Mouse (Mus musculus) lung, postnatal 0 days (tissue): ENCODE data around the gene Myo1b. TPM values are rescaled to one million over a fixed set of nuclear protein-coding genes. Genes with fewer than 3 reads are reported as not detected.
A peak's percentile ranks its signal among the peaks of the same experiment; 100 is the strongest.

Experiments used
- ATAC-seq: fragments of 200-750 bp; cut with Nextera tagmentation; 2 replicates; pipeline ENCODE4 v1.8.0; 2017; ENCODE audit warnings: moderate library complexity
- DNase-seq: peaks from one replicate; pipeline ENCODE4 v3.0.0-alpha.2; 2016; ENCODE audit warnings: low spot score
- H3K27ac ChIP-seq: fragments of 300-500 bp; sonication (generic); 2 replicates; pipeline ENCODE4 v1.5.1; 2014; ENCODE audit warnings: antibody characterized with exemption, mild to moderate bottlenecking, low read length, mixed read lengths
- H3K27me3 ChIP-seq: fragments of 300-500 bp; sonication (generic); replicated peaks from 2 replicates; pipeline ENCODE4 v1.6.1; 2014; ENCODE audit warnings: low read length, mixed read lengths; ENCODE audit not compliant: insufficient read depth
- H3K36me3 ChIP-seq: fragments of 300-500 bp; sonication (generic); 2 replicates; pipeline ENCODE4 v1.6.1; 2014; ENCODE audit warnings: low read length, mixed read lengths; ENCODE audit not compliant: insufficient read depth
- H3K4me1 ChIP-seq: fragments of 300-500 bp; sonication (generic); 2 replicates; pipeline ENCODE4 v1.6.1; 2014; ENCODE audit warnings: antibody characterized with exemption, low read depth, low read length, mixed read lengths; ENCODE audit not compliant: insufficient read depth
- H3K4me2 ChIP-seq: fragments of 300-500 bp; sonication (generic); replicated peaks from 2 replicates; pipeline ENCODE4 v1.6.1; 2014; ENCODE audit warnings: low read depth, mild to moderate bottlenecking, low read length, moderate library complexity, mixed read lengths
- H3K4me3 ChIP-seq: fragments of 300-500 bp; sonication (generic); 2 replicates; pipeline ENCODE4 v1.5.1; 2014; ENCODE audit warnings: low read depth, low read length
- H3K9ac ChIP-seq: fragments of 300-500 bp; sonication (generic); replicated peaks from 2 replicates; pipeline ENCODE4 v1.6.1; 2014; ENCODE audit warnings: low read depth, mild to moderate bottlenecking
- H3K9me3 ChIP-seq: fragments of 300-500 bp; sonication (generic); 2 replicates; pipeline ENCODE4 v1.6.1; 2016; ENCODE audit warnings: low read length, mixed read lengths
- CTCF ChIP-seq: IDR thresholded peaks from 2 replicates; pipeline ENCODE4 v1.5.1; 2016; ENCODE audit warnings: antibody characterized with exemption, mild to moderate bottlenecking
- EP300 ChIP-seq: IDR thresholded peaks from 2 replicates; pipeline ENCODE4 v1.6.1; 2016; ENCODE audit warnings: antibody characterized with exemption, mild to moderate bottlenecking, control low read depth
- WGBS: fragments of 180-500 bp; shearing (Covaris S2); extraction: QIAGEN DNeasy Blood & Tissue Kit; methylation state at CpG from one replicate; pipeline ENCODE4 v1.1.7; 2014; 5-methylcytosine and 5-hydroxymethylcytosine counted together
- polyA plus RNA-seq: library from polyadenylated mRNA; unstranded; fragments of >200 nt; fragmentation: Nextera tagmentation; extraction: Ambion mirVana; gene quantifications from 2 replicates; pipeline ENCODE4 v1.2.1, GENCODE M21; 2015

The Myo1b gene
- polyA plus RNA-seq, 1 experiment from 2014 or later = 108 TPM

- H3K4me1 ChIP-seq = 0 out of 2 replicates have a peak, but pooled peaks cover 8% of the 10 kb centered on the region
- H3K36me3 ChIP-seq = peaks cover 22% of the 10 kb centered on the region
- H3K4me2 ChIP-seq = no peak overlapping the region
- no peak for TF ChIP-seq EP300
- no peak for TF ChIP-seq CTCF
- 0 out of 2 replicates have a peak overlapping the region, but pooled peaks have one; percentile 29 for H3K27ac ChIP-seq
- H3K9ac ChIP-seq = no peak overlapping the region
- no peaks in the 10 kb centered on the region for H3K27me3 ChIP-seq
- H3K4me3 ChIP-seq = no peak overlapping the region
- WGBS = 26% methylated on average over 10 of the region's 10 CpGs
- DNase-seq (peak; percentile 61), ATAC-seq (peak; percentile 40)
- no peaks in the 10 kb centered on the region for H3K9me3 ChIP-seq
Measured at GRCm38 (mm10) chr1:51751006-51751405, 164.9 kb downstream of the Myo1b start.

GRCm38 (mm10) chr1:51748306-51748705, 167.6 kb downstream of the Myo1b start:
- Histone ChIP-seq H3K36me3 (peaks cover 4% of the 10 kb centered on the region; the same call in 1 of the 2 replicates), H3K4me1 (0 out of 2 replicates have a peak, but pooled peaks cover 8% of the 10 kb centered on the region), H3K27me3 (no peaks in the 10 kb centered on the region), H3K4me3 (no peak overlapping the region), H3K9me3 (no peaks in the 10 kb centered on the region), H3K27ac (no peak overlapping the region), H3K9ac (no peak overlapping the region), H3K4me2 (no peak overlapping the region)
- DNase-seq = peak; percentile 22
- WGBS = 69% methylated on average over 2 of the region's 2 CpGs
- TF ChIP-seq CTCF = no peak
- no peak for TF ChIP-seq EP300
- peak; percentile 24; the same call in 1 of the 2 replicates for ATAC-seq

- Histone ChIP-seq H3K4me3 (no peak overlapping the region), H3K27ac (0 out of 2 replicates have a peak overlapping the region, but pooled peaks have one; percentile 26), H3K4me1 (0 out of 2 replicates have a peak, but pooled peaks cover 8% of the 10 kb centered on the region), H3K9ac (no peak overlapping the region), H3K9me3 (no peaks in the 10 kb centered on the region), H3K4me2 (no peak overlapping the region), H3K36me3 (peaks cover 4% of the 10 kb centered on the region; the same call in 1 of the 2 replicates), H3K27me3 (no peaks in the 10 kb centered on the region)
- DNase-seq = peak; percentile 87
- TF ChIP-seq EP300 (0 out of 2 replicates have a peak, but pooled peaks have one; percentile 27), CTCF (no peak)
- 25% methylated on average over 12 of the region's 12 CpGs for WGBS
- peak; percentile 68 for ATAC-seq
Measured at GRCm38 (mm10) chr1:51747494-51747893, 168.4 kb downstream of the Myo1b start.

GRCm38 (mm10) chr1:51746711-51747240, 169.1 kb downstream of the Myo1b start:
- DNase-seq = no peak
- H3K4me2 ChIP-seq = no peak overlapping the region
- 0 out of 2 replicates have a peak, but pooled peaks cover 6% of the 10 kb centered on the region for H3K4me1 ChIP-seq
- no peaks in the 10 kb centered on the region for H3K9me3 ChIP-seq
- H3K27me3 ChIP-seq = no peaks in the 10 kb centered on the region
- no peak overlapping the region for H3K4me3 ChIP-seq
- WGBS = 94% methylated on average over 15 of the region's 15 CpGs
- no peak overlapping the region for H3K27ac ChIP-seq
- peaks cover 4% of the 10 kb centered on the region; the same call in 1 of the 2 replicates for H3K36me3 ChIP-seq
- ATAC-seq = no peak
- H3K9ac ChIP-seq = no peak overlapping the region
- TF ChIP-seq CTCF = no peak
- TF ChIP-seq EP300 = no peak

- TF ChIP-seq CTCF = no peak
- no peak for TF ChIP-seq EP300
- Histone ChIP-seq H3K36me3 (peaks cover under 1% of the 10 kb centered on the region; the same call in 1 of the 2 replicates), H3K4me1 (0 out of 2 replicates have a peak, but pooled peaks cover 5% of the 10 kb centered on the region), H3K9ac (no peak overlapping the region), H3K9me3 (no peaks in the 10 kb centered on the region), H3K4me3 (no peak overlapping the region), H3K27ac (no peak overlapping the region), H3K27me3 (no peaks in the 10 kb centered on the region), H3K4me2 (no peak overlapping the region)
- 77% methylated on average over 3 of the region's 3 CpGs for WGBS
- no peak for DNase-seq
- ATAC-seq = no peak
Measured at GRCm38 (mm10) chr1:51743756-51744425, 172.0 kb downstream of the Myo1b start.

GRCm38 (mm10) chr1:51742586-51742985, 173.3 kb downstream of the Myo1b start:
- Histone ChIP-seq H3K4me3 (no peak overlapping the region), H3K27me3 (no peaks in the 10 kb centered on the region), H3K27ac (no peak overlapping the region), H3K4me2 (no peak overlapping the region), H3K4me1 (no peaks in the 10 kb centered on the region), H3K9me3 (no peaks in the 10 kb centered on the region), H3K9ac (no peak overlapping the region), H3K36me3 (no peaks in the 10 kb centered on the region)
- 95% methylated on average over 1 of the region's 1 CpGs for WGBS
- ATAC-seq (no peak), DNase-seq (no peak)
- TF ChIP-seq EP300 (no peak), CTCF (no peak)
